Mouse (Mus musculus) kidney, adult 8-10 months (tissue): ENCODE data around the gene Ddx25.

Experiments
- DNase-seq, 2 experiments: peaks; one replicate each; pipeline ENCODE4 v3.0.0; 2022

Gene Ddx25

GRCm38 (mm10) chr9:35541024-35541423 is 17.3 kb downstream of the Ddx25 start:
- DNase-seq, result no peak

GRCm38 (mm10) chr9:35539001-35539750 is 19.2 kb downstream of the Ddx25 start:
- no peak for DNase-seq

- DNase-seq, result no peak
Measured at GRCm38 (mm10) chr9:35535876-35536275, 22.5 kb downstream of the Ddx25 start.

GRCm38 (mm10) chr9:35535110-35535509 is 23.2 kb downstream of the Ddx25 start:
- peak in 1 of 2 experiments; percentile 30 for DNase-seq

GRCm38 (mm10) chr9:35533266-35533665 is 25.1 kb downstream of the Ddx25 start:
- no peak for DNase-seq

- no peak for DNase-seq
Measured at GRCm38 (mm10) chr9:35529796-35530195, 28.5 kb downstream of the Ddx25 start.

- no peak for DNase-seq
Measured at GRCm38 (mm10) chr9:35529141-35529540, 29.2 kb downstream of the Ddx25 start.

- peak; percentile 45 to 73 for DNase-seq
Measured at GRCm38 (mm10) chr9:35523941-35524411, 34.4 kb downstream of the Ddx25 start.

- no peak for DNase-seq
Measured at GRCm38 (mm10) chr9:35523541-35523940, 34.8 kb downstream of the Ddx25 start.

GRCm38 (mm10) chr9:35522821-35523515 is 35.4 kb downstream of the Ddx25 start:
- DNase-seq, result no peak

GRCm38 (mm10) chr9:35522241-35522640 is 36.1 kb downstream of the Ddx25 start:
- no peak for DNase-seq

- DNase-seq, result no peak
Measured at GRCm38 (mm10) chr9:35520631-35521348, 37.5 kb downstream of the Ddx25 start.

- DNase-seq, result no peak
Measured at GRCm38 (mm10) chr9:35518169-35518568, 40.2 kb downstream of the Ddx25 start, which contains the start of gene Gm1113. Gene Gm1113, minus strand, starts transcription at chr9:35518269.

GRCm38 (mm10) chr9:35516711-35517110 is 41.6 kb downstream of the Ddx25 start:
- DNase-seq, result no peak

- no peak for DNase-seq
Measured at GRCm38 (mm10) chr9:35516182-35516581, 42.1 kb downstream of the Ddx25 start.

GRCm38 (mm10) chr9:35513900-35514299 is 44.4 kb downstream of the Ddx25 start:
- DNase-seq, result no peak

GRCm38 (mm10) chr9:35508234-35508633 is 50.1 kb downstream of the Ddx25 start:
- no peak for DNase-seq

GRCm38 (mm10) chr9:35502361-35503000 is 55.8 kb downstream of the Ddx25 start:
- no peak for DNase-seq

GRCm38 (mm10) chr9:35499946-35500345 is 58.4 kb downstream of the Ddx25 start:
- DNase-seq, result no peak

- no peak for DNase-seq
Measured at GRCm38 (mm10) chr9:35495471-35495870, 62.9 kb downstream of the Ddx25 start.

GRCm38 (mm10) chr9:35494937-35495336 is 63.4 kb downstream of the Ddx25 start:
- no peak for DNase-seq

- no peak for DNase-seq
Measured at GRCm38 (mm10) chr9:35493733-35494092, 64.6 kb downstream of the Ddx25 start.
